Mouse (Mus musculus): ENCODE measurements around the gene Stbd1. TPM values are rescaled to one million over a fixed set of nuclear protein-coding genes. Genes with fewer than 3 reads are reported as not detected.

Gene Stbd1
- total RNA-seq (2015) (4.3 and 4.8 TPM in 2 replicates), total RNA-seq (2017) (6.6 and 9.4 TPM in 2 replicates)

DNA sequence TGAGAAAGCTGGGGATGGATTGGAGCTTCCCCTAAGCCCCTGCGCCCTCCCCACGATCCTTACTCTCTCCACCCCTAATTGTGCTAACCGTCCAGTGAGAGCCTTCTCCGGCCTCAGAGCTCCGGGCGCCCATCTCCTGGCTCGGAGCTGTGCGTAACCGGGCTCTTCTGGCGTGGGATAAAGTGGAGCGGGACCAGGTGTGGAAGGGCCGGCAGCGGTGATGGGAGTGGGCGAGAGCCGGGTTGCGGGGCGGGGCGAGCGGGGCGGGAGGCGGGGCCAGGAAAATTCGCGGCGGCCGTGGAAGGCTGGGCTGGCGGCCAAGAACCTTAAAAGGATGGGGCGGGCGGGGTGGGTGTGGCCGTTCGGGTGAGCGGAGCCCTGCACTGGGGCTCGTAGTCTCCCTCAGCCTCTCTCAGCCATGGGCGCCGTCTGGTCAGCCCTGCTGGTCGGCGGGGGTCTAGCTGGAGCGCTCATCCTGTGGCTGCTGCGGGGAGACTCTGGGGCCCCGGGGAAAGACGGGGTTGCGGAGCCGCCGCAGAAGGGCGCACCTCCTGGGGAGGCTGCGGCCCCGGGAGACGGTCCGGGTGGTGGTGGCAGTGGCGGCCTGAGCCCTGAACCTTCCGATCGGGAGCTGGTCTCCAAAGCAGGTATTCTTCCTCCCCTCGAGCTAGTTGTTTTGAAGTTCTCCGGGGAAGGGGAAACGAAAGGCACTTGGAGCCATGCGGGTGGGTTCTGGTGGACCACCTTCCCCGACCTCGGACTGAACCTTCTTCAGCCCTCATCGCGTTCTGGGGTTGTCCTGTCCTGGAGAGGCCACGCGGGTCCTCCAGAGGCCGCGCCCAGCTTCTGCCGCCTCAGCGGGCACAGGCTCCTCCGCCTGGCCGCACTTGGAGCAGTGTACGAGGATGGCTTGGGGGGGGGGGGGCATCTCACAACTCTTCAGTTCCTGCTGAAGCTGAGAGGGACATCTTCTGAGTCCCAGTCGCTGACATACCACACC is at the start of gene Stbd1:
TSS of gene Stbd1 (plus strand) at position 351 of the 1,000 bp plus-strand sequence.
- ATAC-seq (ENCODE audit: poor library complexity, severe bottlenecking), result peak; percentile 66

DNA sequence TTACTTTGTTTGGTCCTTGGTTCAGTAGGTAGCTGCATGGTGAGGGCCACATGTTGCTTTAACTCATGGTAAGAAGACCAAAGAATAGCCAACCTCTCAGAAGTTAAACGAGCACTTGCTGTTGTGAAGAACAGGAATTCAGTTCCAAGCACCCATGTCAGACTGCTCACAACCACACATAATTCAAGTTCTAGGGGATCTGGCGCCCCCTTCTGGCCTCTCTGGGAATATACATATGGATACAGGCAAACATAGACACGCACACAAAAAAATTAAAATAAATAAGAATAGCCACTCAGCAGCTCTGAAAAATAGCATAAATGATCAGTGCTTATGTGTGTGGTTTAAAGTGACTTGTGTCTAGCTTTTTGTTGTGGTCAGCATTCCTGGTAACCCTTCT is 48.9 kb upstream of the Stbd1 start:
- ATAC-seq (ENCODE audit: poor library complexity, severe bottlenecking), result 0 out of 2 replicates have a peak, but pooled peaks have one; percentile 35

DNA sequence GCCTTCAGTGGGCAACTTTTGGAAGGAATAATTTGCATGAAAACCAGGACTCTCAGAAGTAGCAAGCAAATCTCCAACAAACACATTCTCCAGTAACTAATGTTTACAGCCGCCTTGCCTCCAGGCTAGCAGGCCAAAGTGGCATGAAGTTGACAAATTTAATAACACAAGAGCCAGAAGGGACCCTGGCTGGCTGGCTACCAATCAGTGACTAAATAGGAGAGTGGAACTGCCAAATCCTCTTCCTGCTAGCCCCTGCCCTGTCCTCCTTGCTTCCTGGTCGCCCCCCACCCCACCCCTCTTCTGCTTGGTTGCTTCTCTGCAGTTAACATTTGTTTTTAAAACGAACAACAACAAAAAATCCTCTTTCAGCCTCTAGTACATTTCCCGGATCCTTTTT is 48.4 kb upstream of the Stbd1 start:
- no peak for ATAC-seq (ENCODE audit: poor library complexity, severe bottlenecking)

DNA sequence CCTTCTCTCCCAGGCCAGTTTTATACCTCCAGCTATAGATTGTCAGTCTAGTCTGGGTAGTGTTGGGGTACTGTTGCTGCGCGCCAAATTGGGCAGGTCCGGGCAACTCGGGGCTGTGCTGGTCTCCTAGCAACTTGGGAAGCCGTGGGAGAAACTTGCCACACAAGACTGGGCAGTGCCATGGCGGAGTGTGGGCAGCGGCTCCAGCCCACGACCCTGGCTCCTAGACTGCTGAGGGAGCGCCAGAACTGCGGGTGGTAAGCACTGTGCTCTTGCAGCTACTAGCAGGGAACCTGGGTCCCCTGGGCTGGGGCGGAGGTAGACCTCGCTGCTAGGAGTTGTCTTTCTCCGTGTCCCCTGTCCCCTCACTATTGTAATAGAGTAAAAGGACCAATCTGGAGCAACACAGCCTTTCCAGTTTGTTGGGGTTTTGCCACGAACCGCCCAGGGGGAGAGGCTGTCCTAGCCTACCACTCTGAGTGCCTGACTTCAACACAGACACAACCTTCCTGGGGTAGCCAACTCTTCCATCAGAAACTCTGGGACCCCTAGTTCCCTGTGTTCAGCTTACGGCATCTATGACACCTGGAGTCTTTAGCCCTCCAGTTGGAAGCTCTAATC is 47.8 kb upstream of the Stbd1 start, which contains the start of gene Fam47e:
TSS of gene Fam47e (plus strand) at position 179 of the 621 bp plus-strand sequence.
- ATAC-seq (ENCODE audit: poor library complexity, severe bottlenecking), result no peak

DNA sequence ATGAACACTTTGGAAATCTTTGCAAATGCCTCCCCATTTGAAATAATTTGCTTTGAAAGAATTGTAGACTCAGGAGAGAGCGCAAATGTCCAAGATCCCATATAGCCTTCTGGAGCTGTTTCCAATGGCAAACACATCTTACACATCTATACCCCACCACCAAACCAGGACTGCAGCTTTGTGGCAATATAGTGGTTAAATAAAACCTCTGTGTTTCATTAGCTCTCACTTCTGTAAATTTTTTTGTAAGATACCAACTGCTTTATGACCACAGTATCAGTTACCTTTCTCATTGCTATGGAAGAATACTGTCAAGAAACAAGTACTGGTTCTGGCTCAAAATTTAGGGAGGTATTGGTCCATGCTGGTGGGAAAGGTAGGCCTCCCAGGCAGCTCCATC is 46.9 kb upstream of the Stbd1 start:
- ATAC-seq (ENCODE audit: poor library complexity, severe bottlenecking), result peak; percentile 52

DNA sequence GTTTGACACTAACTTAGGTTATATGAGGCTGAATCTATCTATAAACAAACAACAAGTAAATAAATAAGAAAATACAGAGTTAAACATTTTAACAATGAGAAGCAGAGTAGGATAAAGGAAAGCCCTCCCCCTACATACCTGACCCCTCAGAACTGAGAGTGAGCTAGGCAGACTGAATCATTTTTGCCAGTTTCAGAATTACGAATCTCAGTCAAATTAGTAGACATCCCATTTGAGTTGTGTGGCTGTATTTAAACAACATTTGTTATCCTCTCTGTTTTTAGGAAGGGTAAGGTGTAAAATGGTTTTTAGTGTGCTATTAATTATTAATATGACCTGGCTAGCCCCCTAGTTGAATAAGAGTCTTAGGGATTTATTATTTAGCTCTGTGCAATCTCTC is 45.3 kb upstream of the Stbd1 start:
- no peak for ATAC-seq (ENCODE audit: poor library complexity, severe bottlenecking)

DNA sequence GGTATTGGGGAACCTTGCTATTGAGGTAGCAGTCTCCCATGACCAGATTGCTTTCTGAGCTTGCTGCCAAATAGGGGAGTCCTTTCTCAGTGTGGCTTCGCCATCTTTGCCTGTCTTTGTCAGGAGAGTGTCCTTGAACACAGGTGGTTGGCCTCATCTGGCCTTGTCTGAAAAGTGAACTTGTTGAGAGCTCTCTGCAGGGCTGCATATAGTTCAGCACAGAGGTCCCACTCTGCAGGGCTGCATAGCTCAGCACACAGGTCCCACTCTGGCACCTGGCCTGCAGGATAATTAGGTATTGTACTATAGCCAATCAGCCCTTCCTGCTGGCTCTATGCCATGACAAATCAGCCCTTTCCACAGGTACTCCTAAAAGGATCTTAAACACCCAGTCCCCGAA is 42.6 kb upstream of the Stbd1 start:
- ATAC-seq (ENCODE audit: poor library complexity, severe bottlenecking), result no peak

DNA sequence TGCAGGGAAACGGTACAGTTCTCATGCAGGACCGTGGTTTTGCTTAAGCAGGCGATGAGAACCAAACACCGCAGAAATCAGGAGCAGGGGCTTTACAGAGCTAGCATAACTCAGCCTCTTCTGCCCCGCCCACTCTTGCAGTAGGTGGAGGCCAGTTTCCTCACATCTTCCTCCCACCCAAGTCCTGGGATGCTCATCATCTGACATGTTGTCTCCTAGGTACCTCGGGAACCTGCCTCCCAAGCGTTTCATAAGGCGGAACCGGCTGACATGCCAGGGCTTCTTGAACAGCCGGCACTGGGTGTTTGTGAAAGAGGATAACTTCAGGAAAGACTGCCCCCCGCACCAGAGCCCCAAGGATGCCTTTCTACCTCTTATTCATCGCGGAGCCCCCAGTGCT is 40.8 kb upstream of the Stbd1 start:
- no peak for ATAC-seq (ENCODE audit: poor library complexity, severe bottlenecking)

DNA sequence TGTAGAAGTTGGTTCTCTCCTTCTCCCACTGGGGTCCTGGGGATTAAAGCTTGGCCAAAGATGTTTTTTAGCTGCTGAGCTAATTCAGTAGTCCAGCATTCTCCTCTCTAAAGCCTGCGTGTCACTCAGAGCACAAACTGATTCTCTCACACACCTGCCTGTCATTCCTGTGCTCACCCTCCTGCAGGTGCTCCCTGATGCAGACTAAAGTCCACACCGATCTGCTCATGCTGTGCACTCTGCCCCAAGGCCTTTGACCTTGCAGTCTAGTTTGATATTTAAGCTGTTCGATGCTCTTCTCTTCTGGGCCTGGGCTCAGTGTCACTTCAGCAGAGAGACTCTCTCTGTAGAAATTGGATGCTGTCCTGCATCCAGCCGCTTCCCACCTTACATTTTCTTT is 31.6 kb upstream of the Stbd1 start:
- ATAC-seq (ENCODE audit: poor library complexity, severe bottlenecking), result no peak

DNA sequence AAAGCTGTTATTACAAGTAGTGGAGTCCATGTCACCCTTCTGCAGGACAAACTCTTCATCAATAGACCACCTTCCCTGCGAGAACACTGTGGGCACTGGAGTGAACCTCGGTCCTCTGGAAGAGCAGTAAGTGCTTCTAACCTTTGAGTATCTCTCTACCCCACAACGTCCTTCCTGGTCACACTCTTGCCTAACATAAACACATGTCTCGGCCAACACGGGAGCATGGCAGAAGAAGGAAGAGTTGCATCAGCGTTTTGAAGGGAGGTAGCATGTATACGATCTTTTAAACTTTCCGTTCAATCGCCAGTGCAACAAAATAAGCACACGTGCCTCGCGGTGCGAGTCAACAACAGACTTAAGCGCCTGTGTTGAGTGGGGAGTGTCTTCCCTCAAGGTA is 23.3 kb upstream of the Stbd1 start:
- no peak for ATAC-seq (ENCODE audit: poor library complexity, severe bottlenecking)

DNA sequence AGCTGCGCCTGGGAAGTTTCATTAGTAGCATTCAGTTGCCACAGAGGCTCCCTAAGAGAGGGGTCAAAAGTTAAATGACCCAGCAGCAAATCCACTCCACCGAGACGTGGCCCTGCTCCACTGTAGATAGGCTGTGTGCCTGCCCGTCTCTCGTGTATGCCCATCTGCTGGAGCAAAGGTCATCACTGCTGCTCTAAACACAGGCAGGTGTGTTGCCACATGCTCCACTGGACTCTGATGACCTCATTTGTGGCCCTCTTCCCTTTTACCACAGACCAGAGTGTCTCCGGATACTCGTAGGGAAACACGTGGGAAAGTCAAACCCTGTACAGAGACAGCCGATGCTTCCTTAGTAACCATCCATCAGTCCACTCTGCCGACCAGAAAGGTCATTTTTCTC is 16.9 kb upstream of the Stbd1 start:
- ATAC-seq (ENCODE audit: poor library complexity, severe bottlenecking), result no peak

DNA sequence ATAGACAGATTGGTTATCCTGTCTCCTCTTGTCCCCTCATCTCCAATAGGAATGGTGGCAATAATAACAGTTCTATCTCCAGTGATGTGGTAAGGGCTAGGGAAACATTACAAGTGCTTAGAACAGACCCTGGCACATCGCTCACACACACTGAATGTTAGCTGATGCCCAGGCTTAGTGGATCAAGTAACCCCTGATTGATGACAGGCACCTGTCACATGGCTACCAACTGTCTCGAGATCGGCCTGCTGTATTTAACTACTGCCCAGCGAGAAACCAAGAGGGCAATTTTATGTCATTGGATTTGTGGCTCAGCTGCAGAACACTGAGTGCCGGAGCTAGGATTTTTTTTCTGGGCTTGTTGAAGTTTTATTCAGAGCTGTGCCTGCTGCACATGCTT is 7.8 kb upstream of the Stbd1 start:
- no peak for ATAC-seq (ENCODE audit: poor library complexity, severe bottlenecking)

DNA sequence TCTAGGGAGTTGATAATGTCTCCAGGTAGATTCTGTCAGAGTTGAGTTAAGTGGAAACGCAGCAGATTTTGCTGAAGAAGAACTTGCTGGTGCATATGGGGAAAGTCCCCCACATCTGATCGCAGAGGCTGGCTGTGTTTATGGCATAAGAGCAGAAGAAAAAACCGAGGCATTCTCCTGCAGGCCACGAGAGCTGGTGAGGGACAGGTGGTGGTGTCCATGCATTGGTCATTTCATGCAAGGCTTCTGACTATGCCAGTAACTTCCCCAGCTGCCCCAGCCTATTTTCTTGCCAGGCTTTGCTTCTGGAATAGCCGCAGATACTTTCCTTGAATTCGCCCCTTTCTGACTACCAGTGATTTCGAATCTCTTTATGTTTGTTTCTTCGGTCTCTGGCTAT is 6.0 kb upstream of the Stbd1 start:
- ATAC-seq (ENCODE audit: poor library complexity, severe bottlenecking), result no peak

DNA sequence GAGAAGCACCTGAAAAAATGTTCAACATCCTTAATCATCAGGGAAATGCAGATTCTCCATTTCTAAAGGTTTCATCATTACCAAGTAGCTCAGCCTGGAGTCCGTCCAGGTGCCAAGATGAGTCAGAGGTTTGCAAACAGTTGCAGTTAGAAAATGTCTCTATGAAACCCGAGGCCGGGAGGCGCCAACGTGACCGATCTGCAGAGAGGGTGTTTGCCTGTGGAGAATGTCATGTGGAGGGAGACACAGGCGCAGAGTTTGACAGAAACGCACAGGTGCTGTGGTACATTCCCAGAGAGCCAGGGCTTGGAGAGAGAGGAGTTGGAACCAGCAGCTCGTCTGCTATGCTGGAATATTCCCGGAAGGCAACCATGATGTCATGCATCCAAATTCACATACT is 3.8 kb upstream of the Stbd1 start:
- no peak for ATAC-seq (ENCODE audit: poor library complexity, severe bottlenecking)

DNA sequence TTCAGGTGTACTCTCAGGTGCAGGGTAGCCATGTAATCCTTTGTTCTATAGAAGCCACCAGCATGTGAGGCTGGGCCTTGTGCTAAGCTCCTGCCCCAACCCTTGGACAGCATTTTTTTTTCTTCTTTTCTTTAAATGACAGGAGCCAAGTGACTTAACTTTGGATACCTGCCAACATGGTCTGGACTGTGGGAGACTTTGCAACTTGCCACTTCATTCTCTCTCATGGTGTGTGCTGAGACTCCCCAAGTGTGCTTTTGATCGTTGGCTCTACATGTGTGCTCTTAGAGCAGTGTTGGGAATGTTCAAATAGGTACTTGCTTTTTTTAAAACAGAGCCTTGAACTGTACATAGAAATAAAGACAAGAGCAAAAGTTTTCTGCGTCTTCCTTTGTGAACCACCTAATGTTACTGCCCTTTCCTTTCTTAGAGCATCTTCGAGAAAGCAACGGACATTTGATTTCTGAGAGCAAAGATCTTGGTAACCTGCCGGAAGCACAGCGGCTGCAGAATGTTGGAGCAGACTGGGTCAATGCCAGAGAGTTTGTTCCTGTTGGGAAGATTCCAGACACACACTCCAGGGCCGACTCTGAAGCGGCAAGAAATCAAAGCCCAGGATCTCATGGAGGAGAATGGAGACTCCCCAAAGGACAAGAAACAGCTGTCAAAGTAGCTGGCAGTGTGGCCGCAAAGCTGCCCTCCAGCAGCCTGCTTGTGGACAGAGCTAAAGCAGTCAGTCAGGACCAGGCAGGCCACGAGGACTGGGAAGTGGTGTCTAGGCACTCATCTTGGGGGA is 1.8 kb downstream of the Stbd1 start:
- no peak for ATAC-seq (ENCODE audit: poor library complexity, severe bottlenecking)

DNA sequence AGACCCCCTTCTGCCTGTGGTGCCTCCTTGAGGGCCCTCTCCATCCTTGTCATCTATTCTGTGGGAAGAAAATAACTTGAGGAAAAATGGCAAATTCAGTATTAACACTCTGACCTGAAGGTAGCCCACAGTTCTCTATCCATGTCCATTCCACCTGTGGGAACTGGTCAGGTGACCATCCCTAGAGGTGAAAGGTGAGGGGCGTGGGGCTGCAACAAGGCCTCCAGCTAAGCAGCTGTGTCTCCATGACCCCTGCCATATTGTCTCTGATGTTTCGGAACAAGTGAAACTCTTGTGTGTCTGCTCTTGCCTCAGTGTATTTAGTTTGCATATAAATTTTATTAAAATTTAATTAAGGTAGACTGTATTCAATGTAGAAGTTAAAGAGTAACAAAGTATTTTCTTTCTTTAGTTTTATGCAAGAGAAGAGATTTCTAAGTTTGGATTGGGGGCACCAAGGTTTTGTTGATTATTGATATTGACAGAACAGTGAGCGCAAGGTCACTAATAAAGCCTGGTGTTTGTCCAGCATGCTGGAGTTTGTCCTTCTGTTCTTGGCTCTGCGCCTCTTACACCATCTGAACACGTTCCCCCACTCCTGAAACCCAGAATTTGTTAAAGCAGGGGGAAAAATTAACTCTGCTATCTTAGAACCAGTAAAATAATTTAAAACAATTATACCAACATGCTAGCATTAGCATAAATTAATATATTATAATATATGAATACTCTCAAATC is 4.8 kb downstream of the Stbd1 start:
- ATAC-seq (ENCODE audit: poor library complexity, severe bottlenecking), result no peak

DNA sequence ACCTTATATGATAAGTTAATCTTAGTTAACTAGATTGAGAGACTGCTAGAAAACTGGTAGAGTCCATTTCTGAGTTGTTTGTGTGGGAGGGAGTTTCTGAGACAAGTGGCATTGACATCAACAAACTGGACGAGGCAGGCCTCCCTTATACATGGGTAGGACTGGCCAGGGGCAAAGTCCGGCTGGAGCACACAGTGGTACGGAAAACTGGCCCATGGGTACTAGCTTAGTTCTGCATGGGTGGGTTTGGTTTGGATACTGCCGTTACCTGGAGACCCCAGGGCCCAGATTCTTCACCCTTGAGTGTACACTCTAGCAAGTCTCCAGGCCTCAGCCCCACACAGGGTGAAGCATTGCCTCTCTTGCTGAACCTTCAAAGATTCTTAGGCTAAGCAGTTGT is 9.9 kb downstream of the Stbd1 start:
- no peak for ATAC-seq (ENCODE audit: poor library complexity, severe bottlenecking)

DNA sequence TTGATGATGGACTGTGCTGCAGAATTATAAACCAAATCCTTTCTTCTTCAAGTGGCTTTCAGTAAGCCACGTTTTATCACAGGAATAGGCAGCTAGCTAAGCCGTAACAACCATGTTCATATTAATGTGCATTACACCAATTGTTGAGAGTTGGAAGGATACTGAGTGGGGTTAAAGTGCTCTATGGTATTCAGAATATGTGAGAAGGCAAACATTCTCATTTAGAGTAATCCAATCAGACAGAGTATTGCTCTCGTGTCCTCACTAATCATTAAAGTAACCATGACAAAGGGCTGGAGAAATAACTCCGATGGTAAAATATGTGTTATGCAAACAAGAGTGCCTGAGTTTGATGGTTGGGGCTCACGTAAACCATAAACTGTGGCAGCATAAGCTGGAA is 19.0 kb downstream of the Stbd1 start:
- ATAC-seq (ENCODE audit: poor library complexity, severe bottlenecking), result no peak

DNA sequence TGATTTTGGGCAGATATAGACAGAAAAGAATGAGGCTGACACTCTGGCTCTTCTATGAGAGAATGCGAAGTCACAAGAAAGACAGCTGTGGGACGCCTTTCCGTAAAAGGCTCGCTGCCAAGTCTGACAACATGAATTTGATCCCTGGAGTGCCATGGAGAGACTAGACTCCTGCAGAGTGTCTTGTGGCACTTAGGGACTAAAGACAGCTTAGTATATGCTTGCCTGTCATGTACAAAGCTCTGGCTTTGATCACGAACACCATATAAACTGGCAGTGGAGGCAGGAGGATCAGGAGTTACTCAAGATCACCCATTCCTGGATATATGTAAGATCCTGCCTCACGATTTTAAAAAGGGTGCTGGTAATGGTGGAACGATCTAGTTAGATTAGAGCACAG is 25.1 kb downstream of the Stbd1 start:
- ATAC-seq (ENCODE audit: poor library complexity, severe bottlenecking), result no peak

DNA sequence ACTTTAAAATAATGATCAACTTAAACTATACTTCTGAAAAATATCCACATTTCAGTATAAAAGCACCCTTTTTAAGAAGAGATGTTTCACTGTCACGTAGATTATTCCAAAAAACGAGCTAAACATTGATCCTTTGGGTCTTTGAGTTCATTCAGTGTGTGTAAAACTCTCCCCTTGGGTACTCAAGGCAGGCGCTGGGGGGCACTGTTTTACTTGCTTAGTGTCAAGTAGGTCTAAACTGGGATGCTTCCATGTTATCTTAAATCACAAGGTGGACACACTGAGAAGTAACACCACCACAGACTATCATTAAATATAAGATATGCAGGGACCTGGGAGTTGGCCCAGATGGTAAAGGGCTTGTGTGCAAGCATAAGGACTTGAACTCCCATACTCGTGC is 30.7 kb downstream of the Stbd1 start:
- no peak for ATAC-seq (ENCODE audit: poor library complexity, severe bottlenecking)

DNA sequence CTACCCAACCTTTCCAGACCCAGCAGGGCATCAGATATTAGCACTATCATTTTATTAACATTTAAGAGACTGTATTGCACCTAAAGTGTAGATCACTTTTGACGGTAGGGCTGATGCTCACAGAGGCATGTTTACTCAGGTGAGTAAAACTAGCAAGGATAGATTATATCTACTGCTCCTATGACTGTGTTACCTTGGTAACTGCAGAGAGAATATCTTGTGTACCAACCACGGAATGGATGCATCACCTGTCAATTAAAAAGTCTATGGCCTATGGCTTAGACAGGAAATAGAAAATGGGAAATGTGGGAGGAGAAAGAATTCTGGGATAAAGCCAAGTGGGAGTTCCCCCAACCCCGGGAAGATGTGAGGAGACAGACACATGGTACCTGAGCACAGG is 32.1 kb downstream of the Stbd1 start:
- ATAC-seq (ENCODE audit: poor library complexity, severe bottlenecking), result no peak

Data from megakaryocyte, adult 5-6 weeks (primary cell).